Mouse (Mus musculus): ENCODE measurements around the gene Dennd4a.
"Not testable (repeated sequence)": the region's sequence is repeated elsewhere in the genome, so short reads cannot be mapped to it uniquely, and the experiment has no call there.

Dennd4a gene

GRCm38 (mm10) chr9:64811538-64812474, 666 bp downstream of the Dennd4a start:
- DNase-seq (ENCODE audit: low read depth): no peak

GRCm38 (mm10) chr9:64812475-64812860, 1.3 kb downstream of the Dennd4a start:
- DNase-seq (ENCODE audit: low read depth): no peak

- no peak for DNase-seq (ENCODE audit: low read depth)
Measured at GRCm38 (mm10) chr9:64814273-64814672, 3.1 kb downstream of the Dennd4a start.

GRCm38 (mm10) chr9:64819686-64820085, 8.5 kb downstream of the Dennd4a start:
- DNase-seq (ENCODE audit: low read depth): not testable (repeated sequence)

- DNase-seq (ENCODE audit: low read depth): no peak
Measured at GRCm38 (mm10) chr9:64820086-64820795, 9.1 kb downstream of the Dennd4a start.

GRCm38 (mm10) chr9:64822235-64822634, 11.1 kb downstream of the Dennd4a start:
- DNase-seq (ENCODE audit: low read depth): no peak

GRCm38 (mm10) chr9:64824389-64825008, 13.4 kb downstream of the Dennd4a start:
- DNase-seq (ENCODE audit: low read depth): no peak

- DNase-seq (ENCODE audit: low read depth): no peak
Measured at GRCm38 (mm10) chr9:64830092-64830618, 19.0 kb downstream of the Dennd4a start.

- DNase-seq (ENCODE audit: low read depth): no peak
Measured at GRCm38 (mm10) chr9:64830641-64831040, 19.5 kb downstream of the Dennd4a start.

- no peak for DNase-seq (ENCODE audit: low read depth)
Measured at GRCm38 (mm10) chr9:64831760-64832159, 20.6 kb downstream of the Dennd4a start.

GRCm38 (mm10) chr9:64834418-64834817, 23.3 kb downstream of the Dennd4a start:
- DNase-seq (ENCODE audit: low read depth): peak; percentile 66

- DNase-seq (ENCODE audit: low read depth): peak; percentile 27
Measured at GRCm38 (mm10) chr9:64845355-64845754, 34.2 kb downstream of the Dennd4a start.

- no peak for DNase-seq (ENCODE audit: low read depth)
Measured at GRCm38 (mm10) chr9:64849548-64849947, 38.4 kb downstream of the Dennd4a start.

GRCm38 (mm10) chr9:64860083-64860482, 48.9 kb downstream of the Dennd4a start:
- DNase-seq (ENCODE audit: low read depth): no peak

GRCm38 (mm10) chr9:64862687-64863086, 51.5 kb downstream of the Dennd4a start:
- peak; percentile 14 for DNase-seq (ENCODE audit: low read depth)

GRCm38 (mm10) chr9:64886008-64886407, 74.9 kb downstream of the Dennd4a start:
- DNase-seq (ENCODE audit: low read depth): no peak

GRCm38 (mm10) chr9:64896605-64897004, 85.5 kb downstream of the Dennd4a start:
- DNase-seq (ENCODE audit: low read depth): no peak

- no peak for DNase-seq (ENCODE audit: low read depth)
Measured at GRCm38 (mm10) chr9:64902866-64903265, 91.7 kb downstream of the Dennd4a start.

GRCm38 (mm10) chr9:64903386-64903785, 92.2 kb downstream of the Dennd4a start:
- peak; percentile 69 for DNase-seq (ENCODE audit: low read depth)

- DNase-seq (ENCODE audit: low read depth): no peak
Measured at GRCm38 (mm10) chr9:64904917-64905640, 93.9 kb downstream of the Dennd4a start.

GRCm38 (mm10) chr9:64907441-64907840, 96.3 kb downstream of the Dennd4a start:
- no peak for DNase-seq (ENCODE audit: low read depth)

- DNase-seq (ENCODE audit: low read depth): no peak
Measured at GRCm38 (mm10) chr9:64913406-64913805, 102.3 kb downstream of the Dennd4a start.
